Mouse (Mus musculus) G1E (cell line): ENCODE measurements around the gene Proser3.

ENCODE experiments used
- CTCF ChIP-seq: IDR thresholded peaks from 2 replicates; pipeline ENCODE4 v1.5.1; 2012; ENCODE audit warnings: low read depth, low read length, inconsistent platforms, mixed read lengths
- GATA2 ChIP-seq: IDR thresholded peaks from 2 replicates; pipeline ENCODE4 v1.6.1; 2012; ENCODE audit warnings: low read depth, low read length, inconsistent platforms, borderline replicate concordance
- POLR2AphosphoS5 ChIP-seq: IDR thresholded peaks from 2 replicates; pipeline ENCODE4 v1.6.1; 2012; ENCODE audit warnings: low read depth, low read length, inconsistent platforms; ENCODE audit not compliant: insufficient replicate concordance
- TAL1 ChIP-seq: conservative IDR thresholded peaks from 2 replicates; pipeline ENCODE4 v1.6.1; 2012; ENCODE audit warnings: low read depth, low read length, inconsistent platforms, mixed read lengths

DNA sequence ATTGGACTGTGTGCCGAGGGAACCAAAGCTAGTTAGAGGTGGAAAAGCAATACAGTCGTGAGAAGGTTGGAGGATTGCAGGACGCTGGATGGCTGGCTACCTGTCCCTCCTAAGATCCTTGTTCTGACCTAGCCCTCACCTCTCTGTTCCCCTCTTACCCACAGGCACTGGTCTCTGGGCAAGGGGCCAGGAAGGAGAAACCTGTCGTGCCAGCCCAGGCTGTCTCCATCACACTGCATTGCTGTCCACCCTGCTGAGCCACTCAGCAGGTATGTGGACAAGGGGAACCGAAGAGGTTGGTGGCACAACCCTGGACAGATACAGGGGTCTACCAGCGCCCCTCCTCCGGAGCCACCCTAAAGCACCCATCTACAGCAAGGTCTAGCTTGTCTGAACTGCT, 48.6 kb upstream of the Proser3 start:
- TF ChIP-seq CTCF (no peak), TAL1 (no peak), POLR2AphosphoS5 (no peak), GATA2 (no peak)
